Mouse (Mus musculus) frontal cortex, adult 2 months (tissue): ENCODE results near the gene Gapt. TPM values are rescaled to one million over a fixed set of nuclear protein-coding genes. Genes with fewer than 3 reads are reported as not detected.
A peak's percentile ranks its signal among the peaks of the same experiment; 100 is the strongest.

Experiments used
- DNase-seq, 2 experiments: peaks; one replicate each; pipeline ENCODE4 v3.0.0; 2022; ENCODE audit warnings: low spot score in 1 of 2; ENCODE audit errors: extremely low spot score in 1 of 2
- polyA plus RNA-seq: library from polyadenylated mRNA; depleted of rRNA; stranded (reverse); fragments of >200 nt; gene quantifications from 2 replicates; pipeline ENCODE4 v1.2.3, GENCODE M21; 2012; rRNA removed

The Gapt gene
- polyA plus RNA-seq, 1 experiment = not detected

GRCm38 (mm10) chr13:110351051-110351450 lies 5.9 kb downstream of the Gapt start:
- no peak for DNase-seq

- DNase-seq = no peak
Observed at GRCm38 (mm10) chr13:110346707-110347106, 10.3 kb downstream of the Gapt start.

GRCm38 (mm10) chr13:110342602-110343001 lies 14.4 kb downstream of the Gapt start:
- no peak for DNase-seq

- no peak for DNase-seq
Observed at GRCm38 (mm10) chr13:110332958-110333597, 23.9 kb downstream of the Gapt start.

GRCm38 (mm10) chr13:110318746-110319145 lies 38.3 kb downstream of the Gapt start:
- peak; percentile 3 to 59 for DNase-seq

- no peak for DNase-seq
Observed at GRCm38 (mm10) chr13:110307188-110307587, 49.8 kb downstream of the Gapt start.

Other genes starting within 250 kb of the Gapt start
- 63.7 and 69.3 TPM in 2 replicates for gene Rab3c, start 76.2 kb downstream of the Gapt start, polyA plus RNA-seq
- 76.5 and 88.6 TPM in 2 replicates for gene Plk2, start 37.8 kb upstream of the Gapt start, polyA plus RNA-seq